Mouse (Mus musculus) gastrocnemius, postnatal 4 days (tissue): ENCODE results near the gene Anapc1. TPM values are rescaled to one million over a fixed set of nuclear protein-coding genes. Genes with fewer than 3 reads are reported as not detected.
A peak's percentile ranks its signal among the peaks of the same experiment; 100 is the strongest.
"Not testable (repeated sequence)": the region's sequence is repeated elsewhere in the genome, so short reads cannot be mapped to it uniquely, and the experiment has no call there.

Source experiments
- DNase-seq, 2 experiments: peaks; one replicate each; pipeline ENCODE4 v3.0.0; 2021 to 2022; ENCODE audit warnings: low spot score in 2 of 2, mixed read lengths in 2 of 2
- total RNA-seq, 2 experiments: library from RNA; stranded (reverse); gene quantifications; 2 replicates each; pipeline ENCODE4 v1.2.3; 2021

Anapc1 gene
- total RNA-seq, 2 experiments from 2014 or later: 66.8 to 74.1 TPM

DNA sequence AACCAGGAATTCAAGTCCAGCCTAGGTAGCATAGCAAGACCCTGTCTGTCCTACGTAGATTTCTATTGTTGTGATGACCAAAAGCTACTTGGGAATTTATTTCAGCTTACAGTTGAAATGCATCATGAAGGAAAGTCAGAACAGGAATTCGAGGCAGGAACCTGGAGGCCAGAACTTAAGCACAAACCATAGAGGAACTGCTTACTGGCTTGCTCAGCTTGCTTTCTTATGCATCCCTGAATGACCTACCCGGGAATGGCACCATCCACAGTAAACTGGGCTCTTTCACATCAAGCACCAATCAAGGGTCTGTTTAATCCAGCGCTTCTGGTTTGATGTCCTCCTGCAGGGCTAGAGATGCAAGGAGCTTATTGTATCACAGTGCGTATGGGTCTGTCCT is 10.4 kb upstream of the Anapc1 start:
- no peak for DNase-seq

DNA sequence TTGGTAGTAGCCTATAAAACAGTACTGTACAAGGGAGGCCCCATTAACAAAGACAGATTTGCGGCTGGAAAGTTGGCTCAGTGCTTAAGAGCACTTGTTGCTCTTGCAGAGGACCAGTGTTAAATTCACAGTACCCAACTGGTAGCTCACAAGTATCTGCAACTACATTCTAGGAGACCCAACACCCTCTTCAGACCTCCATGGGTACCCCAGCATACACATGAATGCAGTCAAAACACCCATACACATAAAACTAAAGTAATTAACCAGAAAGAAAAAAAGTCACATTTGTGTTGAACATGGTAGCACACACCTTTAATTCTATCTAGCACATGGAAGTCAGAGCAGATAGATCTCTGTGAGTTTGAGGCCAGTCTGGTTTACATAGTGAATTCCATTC is 9.9 kb upstream of the Anapc1 start:
- DNase-seq: no peak

DNA sequence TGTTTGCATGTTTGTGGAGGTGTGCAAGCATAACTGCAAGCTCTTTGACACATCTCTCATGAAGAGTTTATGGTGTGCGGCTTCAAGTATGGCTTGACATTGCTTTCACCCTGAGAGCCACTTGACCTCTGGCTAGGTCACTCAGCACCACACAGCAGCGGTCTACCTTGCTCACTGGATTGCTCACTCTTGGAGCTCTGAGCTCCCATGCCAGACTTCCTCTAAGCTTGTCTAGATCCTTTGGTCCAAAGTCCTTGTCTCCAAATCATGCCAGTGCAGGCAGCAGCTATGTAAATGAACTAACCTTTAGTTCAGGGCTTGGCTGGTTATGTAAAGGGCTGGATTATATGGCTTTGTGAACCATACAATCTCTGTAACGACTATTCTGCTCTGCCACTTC is 9.2 kb upstream of the Anapc1 start:
- no peak for DNase-seq

DNA sequence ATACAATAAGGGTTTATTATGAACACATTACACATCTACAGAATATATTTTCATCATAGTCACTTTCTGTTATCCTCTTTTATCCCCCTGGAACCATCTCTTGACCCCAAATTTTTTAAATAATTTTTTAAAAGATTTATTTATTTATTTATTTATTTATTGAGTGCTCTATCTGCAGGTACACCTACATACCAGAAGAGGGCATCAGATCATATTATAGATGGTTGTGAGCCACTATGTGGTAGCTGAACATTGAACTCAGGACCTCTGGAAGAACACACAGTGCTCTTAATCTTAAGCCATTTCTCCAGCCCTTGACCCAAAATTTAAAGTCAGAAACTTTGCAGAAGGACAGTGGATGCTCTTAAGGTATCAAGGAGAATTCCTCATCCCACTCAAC is 7.4 kb upstream of the Anapc1 start:
- DNase-seq: no peak

DNA sequence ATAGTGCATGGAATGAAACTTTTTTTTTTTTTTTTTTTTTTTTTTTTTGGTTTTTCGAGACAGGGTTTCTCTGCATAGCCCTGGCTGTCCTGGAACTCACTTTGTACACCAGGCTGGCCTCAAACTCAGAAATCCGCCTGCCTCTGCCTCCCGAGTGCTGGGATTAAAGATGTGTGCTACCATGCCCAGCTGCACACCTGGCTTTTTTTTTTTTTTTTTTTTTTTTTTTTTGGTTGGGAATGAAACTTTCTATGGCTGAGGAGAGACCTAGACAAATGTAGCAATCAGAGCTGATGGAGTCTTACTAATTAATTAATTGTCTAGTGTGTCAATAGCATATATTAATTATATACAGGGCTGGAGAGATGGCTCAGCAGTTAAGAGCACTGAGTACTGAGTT is 6.6 kb upstream of the Anapc1 start:
- not testable (repeated sequence) for DNase-seq

DNA sequence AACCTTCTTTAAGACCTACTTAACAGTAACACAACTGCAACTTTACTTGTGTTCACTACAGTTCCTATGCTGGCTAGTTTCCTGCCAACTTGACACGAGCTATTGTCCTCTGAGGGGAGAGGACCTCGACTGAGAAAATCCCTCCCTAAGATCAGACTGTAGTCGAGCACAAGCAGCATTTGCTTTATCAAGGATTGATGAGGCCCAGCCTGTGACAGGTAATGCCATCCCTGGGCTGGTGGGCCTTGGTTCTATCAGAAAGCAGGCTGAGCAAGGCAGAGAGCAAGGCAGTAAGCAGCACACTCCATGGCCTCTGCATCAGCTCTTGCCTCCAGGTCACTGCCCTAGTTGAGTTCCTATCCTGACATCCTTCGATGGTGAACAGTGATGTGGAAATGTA is 6.0 kb upstream of the Anapc1 start:
- DNase-seq: no peak

DNA sequence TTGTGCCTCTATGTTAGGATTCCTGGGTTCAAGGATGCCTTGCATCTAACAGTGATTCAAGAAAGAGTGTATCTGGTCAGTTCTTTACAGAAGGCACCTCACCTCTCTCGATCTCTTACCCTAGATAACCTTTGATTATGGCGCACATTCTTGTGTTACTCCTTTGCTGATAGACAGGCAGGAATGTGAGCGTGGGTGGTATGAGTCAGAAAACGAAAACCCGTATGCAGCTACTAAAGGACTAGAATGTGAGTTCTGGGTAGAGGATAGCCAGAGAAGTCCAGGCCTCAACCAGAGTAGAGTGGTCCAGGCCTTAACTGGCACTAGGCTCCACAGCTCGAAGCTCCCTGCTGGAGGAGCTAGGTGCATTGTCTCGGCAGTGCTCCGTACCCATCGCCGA is 5.6 kb upstream of the Anapc1 start:
- no peak for DNase-seq

DNA sequence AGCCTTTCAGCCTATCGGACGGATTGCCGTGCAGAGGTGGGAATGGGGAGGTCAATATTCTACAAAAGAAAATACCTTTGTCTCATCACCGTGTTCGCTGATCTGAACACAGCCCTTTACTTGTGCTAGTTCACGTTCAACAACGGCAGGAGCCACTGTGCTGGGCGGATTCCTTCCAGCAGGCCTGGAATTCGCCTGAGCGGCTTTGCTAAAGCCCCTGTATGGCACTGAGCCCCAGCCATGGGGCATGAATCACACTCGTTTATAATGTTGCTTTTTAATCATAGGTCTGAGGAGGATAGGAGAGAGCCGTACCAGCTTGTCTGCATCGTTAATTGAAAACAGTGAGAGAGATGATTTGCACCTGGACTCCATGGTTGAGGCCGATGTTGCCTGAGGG is 5.1 kb upstream of the Anapc1 start:
- no peak for DNase-seq

DNA sequence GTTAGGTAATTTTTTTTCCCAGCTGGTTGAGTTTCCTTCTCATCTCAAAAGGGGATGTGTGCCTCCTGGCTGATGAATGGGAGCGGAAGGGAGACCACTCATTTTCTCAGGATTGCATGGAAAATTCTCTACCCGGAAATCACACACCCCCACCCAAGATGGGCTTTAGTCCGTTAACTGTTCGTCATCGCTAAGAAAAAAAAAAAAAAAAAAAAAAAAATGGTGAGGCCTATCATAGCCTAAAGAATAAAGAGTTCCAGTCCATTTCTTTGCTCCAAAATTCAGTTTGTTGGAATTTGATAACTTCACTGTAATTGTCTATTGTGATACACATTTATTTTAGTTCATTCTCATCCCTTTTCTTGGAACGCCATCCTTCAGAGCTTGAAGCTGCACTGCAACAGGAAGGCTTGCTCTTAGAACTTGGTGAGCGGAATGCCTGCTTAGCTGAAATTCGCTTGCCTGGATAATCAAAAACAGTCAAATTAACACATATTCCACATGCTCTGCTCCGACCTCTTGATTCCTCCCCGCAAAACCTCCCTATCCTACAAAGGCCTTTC is 448 bp upstream of the Anapc1 start:
- no peak for DNase-seq

DNA sequence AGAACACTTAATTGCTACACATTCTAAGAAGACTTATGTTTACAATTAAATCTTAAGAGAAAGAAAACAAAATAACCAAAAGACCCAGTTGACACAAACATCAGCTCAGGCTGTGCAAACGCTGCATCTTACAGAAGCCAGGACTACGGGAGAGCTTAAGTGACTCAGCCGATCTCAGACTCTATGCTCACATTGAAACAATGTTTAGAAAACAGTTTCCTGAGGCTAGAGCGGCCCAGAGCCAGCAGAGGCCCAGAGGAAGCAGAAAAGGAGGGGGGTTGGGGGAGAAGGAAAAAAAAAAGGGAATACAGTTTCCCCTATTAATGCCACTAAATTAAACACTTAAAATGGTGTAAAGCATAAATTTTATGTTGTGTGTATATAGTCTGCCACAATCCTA is 6.5 kb downstream of the Anapc1 start:
- DNase-seq: no peak

DNA sequence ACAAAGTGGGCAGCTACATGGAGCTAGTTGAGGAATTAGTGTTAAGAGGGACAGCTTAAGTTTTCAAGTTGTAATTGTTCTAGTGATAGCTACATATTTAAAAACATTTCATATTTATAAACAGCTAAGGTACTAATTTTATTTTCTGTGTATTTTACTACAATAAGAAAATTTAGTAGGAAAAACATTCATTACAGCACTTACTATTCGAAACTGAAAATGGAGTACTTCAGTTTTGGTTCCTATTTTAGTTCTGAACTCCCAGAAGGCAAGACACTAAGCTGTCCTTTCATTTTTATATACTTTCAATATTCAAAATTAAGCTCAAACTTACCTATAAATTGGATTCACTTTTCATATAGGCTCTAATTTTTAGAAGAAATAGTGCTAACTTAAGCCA is 66.6 kb downstream of the Anapc1 start:
- DNase-seq: no peak

DNA sequence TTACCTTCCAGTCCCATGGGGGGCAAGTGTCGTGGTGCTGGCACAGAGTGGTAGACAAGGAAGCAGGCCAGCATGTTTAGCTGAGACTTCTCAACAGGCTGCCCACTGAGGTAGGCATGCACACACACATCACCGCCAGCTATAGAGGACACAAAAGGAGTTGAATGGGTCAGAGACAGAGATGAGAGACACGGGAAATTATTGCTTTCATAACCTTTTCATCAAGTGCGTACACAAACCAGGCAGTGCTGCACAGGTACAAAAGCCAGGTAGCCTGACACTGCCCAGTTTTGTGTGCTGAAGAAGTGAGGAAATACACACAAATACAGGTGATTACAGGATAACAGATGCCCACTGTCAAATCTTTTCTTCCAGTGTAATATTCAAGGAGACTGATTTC is 71.8 kb downstream of the Anapc1 start:
- no peak for DNase-seq

DNA sequence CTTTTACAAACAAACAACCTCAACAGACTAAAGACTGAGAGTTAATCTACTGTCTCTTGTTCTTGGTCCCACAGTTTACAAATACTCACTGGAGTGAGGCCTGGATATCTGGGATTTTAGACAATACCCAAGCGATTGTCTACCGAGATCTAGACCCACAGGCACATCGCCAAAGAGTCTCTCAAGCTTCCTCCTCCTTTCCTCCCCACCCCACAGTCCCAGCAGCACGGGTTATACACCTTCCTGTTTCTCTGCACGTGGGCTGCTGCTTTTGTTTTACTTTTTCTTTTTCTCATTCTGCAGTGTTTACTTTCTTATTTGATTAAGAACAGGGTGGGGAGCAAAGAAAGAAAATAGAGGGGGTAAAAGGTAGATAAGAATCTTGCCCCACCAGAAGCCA is 73.8 kb downstream of the Anapc1 start:
- no peak for DNase-seq

DNA sequence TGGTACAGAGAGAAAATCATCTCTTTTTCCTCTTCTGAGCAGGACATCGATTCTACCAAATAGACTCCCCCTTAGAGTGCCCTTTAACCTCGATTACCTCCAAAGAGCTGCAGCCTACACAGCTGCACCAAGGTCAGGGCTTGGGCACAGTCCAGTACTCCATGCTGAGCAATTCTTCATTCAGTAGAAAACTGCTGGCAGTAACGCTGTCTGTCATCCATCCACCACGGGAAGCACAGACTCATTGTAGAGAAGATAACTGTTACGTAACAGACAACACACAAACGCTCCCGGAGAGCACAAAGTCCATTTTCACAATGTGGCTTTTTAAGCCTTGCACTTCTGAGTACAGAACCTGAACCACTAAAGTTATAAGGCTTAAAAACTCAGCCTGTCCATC is 74.9 kb downstream of the Anapc1 start:
- no peak for DNase-seq

DNA sequence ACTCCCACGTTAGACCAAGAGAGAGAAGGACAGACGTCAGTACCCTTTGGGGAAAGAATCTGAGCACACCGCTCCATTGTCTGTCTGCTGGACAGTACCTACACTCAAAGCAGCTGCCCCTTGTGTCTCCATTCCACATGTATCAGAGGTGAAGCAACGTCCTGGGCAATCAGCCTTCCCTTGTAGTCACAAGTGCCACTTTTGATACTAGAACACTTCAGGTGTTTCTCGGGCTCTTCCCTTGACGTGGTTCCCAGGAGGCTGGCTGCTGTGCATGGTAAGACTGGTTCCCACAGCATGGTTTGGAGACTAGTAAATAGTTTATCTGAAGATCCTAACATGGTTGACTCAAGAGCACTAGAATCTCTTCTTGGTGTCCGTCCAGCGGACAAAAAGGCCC is 76.0 kb downstream of the Anapc1 start:
- DNase-seq: no peak

DNA sequence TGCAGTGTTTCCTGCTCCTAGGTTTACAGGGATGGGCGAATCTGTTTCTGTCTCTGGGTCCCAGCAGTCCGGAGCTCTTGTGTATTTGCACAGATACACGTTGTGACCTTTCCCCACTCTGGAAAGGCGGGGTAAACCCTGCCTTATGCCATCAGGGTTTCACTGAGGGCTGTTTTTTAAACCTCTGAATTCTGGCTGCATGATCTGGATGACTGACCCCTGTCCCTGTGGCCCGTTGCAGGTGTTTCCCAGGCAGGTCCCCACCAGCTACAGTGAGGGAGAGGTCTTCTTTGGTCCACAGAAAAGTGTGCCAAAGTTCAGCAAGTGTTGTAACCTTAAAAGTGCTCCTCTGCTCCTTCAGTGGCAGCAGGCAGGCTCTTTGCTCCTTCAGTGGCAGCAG is 77.9 kb downstream of the Anapc1 start:
- DNase-seq: no peak

DNA sequence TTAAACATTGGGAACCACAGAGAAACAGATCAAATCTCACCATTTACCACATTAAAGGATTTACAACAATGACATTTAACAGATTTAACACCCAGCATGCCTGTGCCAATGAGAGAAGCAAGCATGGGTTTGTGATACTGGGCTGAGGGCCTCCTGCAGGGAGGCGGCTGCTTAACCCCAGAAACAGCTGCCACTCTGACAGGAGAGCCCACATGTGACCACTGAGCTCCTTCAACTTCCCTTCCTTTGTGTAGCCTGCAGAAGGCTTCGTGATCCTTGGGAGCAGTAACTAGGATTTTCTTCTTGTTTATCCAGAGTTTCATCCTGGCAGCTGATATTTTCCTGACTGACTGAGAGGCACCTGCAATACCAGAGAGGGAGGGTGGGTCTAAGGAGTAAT is 85.7 kb downstream of the Anapc1 start:
- DNase-seq: no peak

DNA sequence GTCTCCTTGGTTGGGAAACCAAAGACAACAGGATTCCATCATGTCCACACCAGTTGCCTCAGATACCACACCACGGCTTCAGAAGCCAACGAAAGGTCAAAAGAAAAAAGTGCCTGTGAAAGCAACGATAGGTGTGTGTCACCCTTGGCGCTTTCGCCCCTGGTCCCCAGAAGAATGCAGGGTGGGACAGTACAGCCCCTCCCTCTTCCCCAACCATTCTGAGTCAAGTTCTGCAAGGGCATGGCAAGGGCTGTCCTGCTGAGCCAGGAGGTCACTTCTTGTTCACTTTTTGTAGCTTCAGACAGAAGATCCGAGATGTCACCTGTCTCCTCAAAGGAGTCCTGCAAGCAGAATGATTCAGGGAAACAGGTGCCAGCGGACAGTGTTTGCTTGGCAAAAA is 94.9 kb downstream of the Anapc1 start:
- DNase-seq: no peak

DNA sequence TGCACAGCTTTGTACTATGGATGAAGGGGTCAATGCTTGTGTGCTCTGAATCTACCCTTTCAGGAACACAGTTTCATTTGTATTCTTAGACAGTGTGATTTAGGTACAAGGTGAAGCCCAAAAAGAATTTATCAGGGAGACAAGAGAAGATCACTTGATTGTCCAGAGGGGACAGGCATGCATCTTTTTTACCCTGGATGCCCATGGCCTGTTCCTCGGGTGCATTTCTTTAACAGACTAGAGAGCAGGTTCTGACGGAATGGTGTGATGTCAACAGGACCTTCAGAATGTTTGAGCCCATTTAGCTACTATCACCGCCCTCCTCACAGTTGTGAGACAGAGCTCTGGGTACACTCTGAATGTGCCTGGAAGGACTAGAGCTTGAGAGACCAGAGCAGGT is 96.3 kb downstream of the Anapc1 start, which contains the start of gene Spdye4c:
Gene Spdye4c (plus strand): TSS at position 301 of the 400 bp plus-strand sequence.
- DNase-seq: no peak

DNA sequence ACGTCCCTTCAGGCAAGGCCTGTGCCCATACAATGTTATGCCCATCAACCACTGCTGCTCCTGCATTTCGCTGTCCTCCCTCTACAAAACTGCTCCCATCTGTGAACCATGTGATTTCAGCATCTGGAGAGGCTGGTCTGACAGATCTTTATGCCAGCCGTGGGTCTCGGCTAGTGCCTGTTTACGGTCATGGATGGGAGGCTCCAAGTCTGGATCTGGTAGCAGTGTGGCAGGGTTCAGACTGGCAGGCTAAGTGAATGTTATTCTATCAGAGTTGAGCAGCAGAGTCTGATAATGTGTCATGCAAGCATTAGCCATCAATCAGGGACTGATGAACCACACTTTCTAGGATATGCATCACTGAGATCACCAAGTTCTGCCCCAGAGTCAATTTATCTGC is 104.3 kb downstream of the Anapc1 start:
- no peak for DNase-seq

DNA sequence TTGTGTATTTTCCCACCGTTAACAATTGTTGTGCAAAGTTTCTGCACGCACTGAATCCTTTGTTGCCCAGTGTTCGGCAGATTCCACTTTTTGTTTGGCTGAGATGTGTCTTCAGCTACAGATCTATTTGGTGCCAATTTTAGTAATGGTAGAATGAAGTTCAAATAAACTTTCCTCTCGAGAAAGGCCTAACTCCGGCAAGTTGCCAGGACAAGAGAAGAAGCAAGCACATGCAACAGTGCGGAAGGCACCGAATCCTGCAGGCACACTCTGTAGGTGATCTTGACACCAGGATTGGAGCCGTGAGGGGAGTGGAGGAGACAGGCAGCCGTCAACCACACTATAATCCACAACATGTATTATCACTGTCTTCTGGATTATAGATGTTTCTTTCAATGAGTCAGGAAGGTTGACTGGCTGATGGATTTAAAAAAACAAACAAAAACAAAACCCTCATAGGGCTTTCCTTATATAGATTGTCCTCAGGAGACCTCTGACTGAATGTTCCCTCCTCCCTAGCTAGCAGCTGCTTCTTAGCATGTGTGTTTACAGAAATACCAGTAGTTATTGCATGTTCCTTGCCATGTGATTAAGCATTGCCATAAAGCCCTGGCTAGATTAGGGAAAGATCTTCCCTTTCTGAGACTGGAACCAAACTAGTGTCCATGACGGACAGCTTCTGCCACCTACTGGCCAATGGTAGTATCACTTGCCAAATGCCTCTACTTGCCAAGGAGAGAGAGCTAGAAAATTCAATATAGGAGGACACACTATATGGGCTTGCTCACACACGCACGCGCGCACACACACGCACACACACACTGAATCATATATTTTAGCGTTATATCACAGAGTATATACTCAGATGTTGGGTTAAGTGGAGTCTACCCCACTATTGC is 114.2 kb downstream of the Anapc1 start:
- peak; percentile 62 to 77 for DNase-seq

DNA sequence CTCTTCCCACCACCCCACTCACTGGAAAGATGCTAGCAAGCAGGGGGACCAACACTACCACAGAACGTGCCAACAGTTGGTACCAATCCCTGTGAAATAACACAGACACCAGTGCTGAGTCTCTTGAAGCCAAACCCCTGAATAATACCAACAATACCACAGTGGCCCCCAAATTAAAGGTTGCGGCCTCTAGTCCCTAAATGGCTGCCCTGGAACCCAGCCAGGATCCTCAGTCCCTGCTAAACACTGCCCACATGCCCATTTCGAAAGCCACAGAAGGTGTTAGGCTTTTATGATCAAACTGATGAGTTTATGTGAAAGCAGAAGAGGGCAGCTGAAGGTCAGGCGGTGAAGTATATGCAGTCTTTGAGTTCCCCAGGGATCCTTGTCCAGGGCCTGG is 116.2 kb downstream of the Anapc1 start:
- no peak for DNase-seq

DNA sequence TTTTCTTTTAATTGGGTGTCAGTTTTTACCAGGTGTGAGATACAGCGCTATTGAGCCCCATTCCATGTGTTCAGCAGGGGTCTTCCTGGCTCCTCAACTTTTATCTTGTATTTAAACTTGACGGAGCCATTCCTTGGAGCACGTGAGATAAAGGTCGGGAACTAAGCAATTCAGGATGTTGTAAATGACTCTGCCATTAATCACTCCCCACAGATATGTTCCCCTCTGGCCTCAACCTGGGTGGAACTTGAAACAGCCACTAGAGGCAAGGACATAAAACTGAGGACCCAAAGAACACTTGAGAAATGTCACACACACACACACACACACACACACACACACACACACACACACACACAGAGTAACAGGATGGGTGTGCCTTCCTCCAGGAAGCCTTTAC is 118.7 kb downstream of the Anapc1 start:
- DNase-seq: no peak
